ENCODE assay signal across 17 mouse cellular contexts in the genomic region with DNA sequence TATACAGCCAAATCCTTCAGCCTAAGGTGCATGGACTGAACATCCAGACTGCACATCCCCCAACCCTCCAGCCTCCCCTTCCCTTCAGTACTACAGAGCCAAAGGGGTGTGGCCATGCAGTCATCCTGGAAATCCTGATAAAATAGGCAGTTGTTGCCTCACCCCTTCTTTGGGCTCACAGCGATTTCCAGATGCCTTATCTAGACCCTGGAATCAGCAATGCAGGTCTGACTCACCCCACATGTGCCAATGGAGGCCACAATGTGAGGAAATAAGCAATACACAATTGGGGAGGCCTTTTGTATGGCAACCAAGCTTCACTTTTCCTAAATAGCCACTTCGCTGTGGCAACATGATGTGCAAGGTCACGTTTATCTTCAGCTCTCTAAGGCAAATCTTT.
DNase-seq lines count a peak whose midpoint lies in the region; ATAC-seq and TF ChIP-seq lines count a peak whose summit lies in the region.
"Had no signal": no experiment of that assay in that cellular context is flagged by ENCODE, and none has a peak within 500 bp of the region (broad histone marks: within the 10 kb centered on the region; RNA-seq: fewer than 3 reads in every experiment).

No protein-coding gene starts in this region.

- no peak overlapping the region for H3K9ac ChIP-seq in liver, embryonic 11.5 days (ENCODE audit: low read depth, low read length)
- H3K9ac ChIP-seq in lung, embryonic 14.5 days = no peak overlapping the region

- peak; percentile 45 for ATAC-seq in liver, embryonic 11.5 days (replicated peaks; ENCODE audit: low FRiP score)
- no peak for ATAC-seq in lung, embryonic 14.5 days (ENCODE audit: insufficient read depth)
- peak; percentile 48 for ATAC-seq in megakaryocyte progenitor cell, adult 5-6 weeks (replicated peaks; ENCODE audit: poor library complexity)
- no peak for ATAC-seq in megakaryocyte, adult 5-6 weeks (ENCODE audit: poor library complexity, severe bottlenecking)
- ATAC-seq: forebrain, embryonic 16.5 days; hindbrain, postnatal 0 days; midbrain, embryonic 16.5 days had no signal

- no peaks in the 10 kb centered on the region for H3K9me3 ChIP-seq in liver, embryonic 11.5 days (ENCODE audit: control insufficient read depth, low read length)
- no peaks in the 10 kb centered on the region for H3K9me3 ChIP-seq in lung, embryonic 14.5 days (ENCODE audit: low read depth, low read length)

- no peak for DNase-seq in gastrocnemius, adult 2 months
- DNase-seq in gastrocnemius, postnatal 25 days = no peak
- DNase-seq in liver, embryonic 11.5 days (ENCODE audit: low spot score) = no peak
- no peak for DNase-seq in liver
- peak; percentile 25 for DNase-seq in lung, embryonic 14.5 days
- no peak for DNase-seq in spleen, adult 18-20 months
- DNase-seq: B cell, adult 2 months; cerebellum, postnatal 25 days; gastrocnemius, postnatal 10 days; kidney, adult 9 months; right cerebral cortex, postnatal 25 days had no signal

- no peak overlapping the region for H3K4me3 ChIP-seq in gastrocnemius, adult 2 months
- no peak overlapping the region for H3K4me3 ChIP-seq in liver, embryonic 11.5 days (ENCODE audit: low read depth, low read length)
- H3K4me3 ChIP-seq in lung, embryonic 14.5 days (ENCODE audit: low read depth, low read length) = no peak overlapping the region
- H3K4me3 ChIP-seq: erythroblast, embryonic 14.5 days had no signal

- no peaks in the 10 kb centered on the region for H3K36me3 ChIP-seq in liver, embryonic 11.5 days (ENCODE audit: control insufficient read depth, insufficient read depth, low read length)
- no peaks in the 10 kb centered on the region for H3K36me3 ChIP-seq in lung, embryonic 14.5 days (ENCODE audit: insufficient read depth)

- intact Hi-C loops in gastrocnemius, adult 2 months (cut with DNase I) = no loop called here

- H3K27me3 ChIP-seq in liver, embryonic 11.5 days (replicated peaks; ENCODE audit: control insufficient read depth, insufficient read depth, low read length) = no peaks in the 10 kb centered on the region
- no peaks in the 10 kb centered on the region for H3K27me3 ChIP-seq in lung, embryonic 14.5 days (ENCODE audit: insufficient read depth, low read length)

- TF ChIP-seq CTCF in gastrocnemius, adult 2 months (IDR thresholded peaks at IDR 0.05) = no peak
- TF ChIP-seq CTCF in lung, embryonic 14.5 days (IDR thresholded peaks at IDR 0.05; ENCODE audit: low read depth) = no peak

- 57% methylated on average over 3 of the region's 3 CpGs for WGBS in liver, embryonic 11.5 days
- 63% methylated on average over 3 of the region's 3 CpGs for WGBS in lung, embryonic 14.5 days

- H3K4me1 ChIP-seq in liver, embryonic 11.5 days (replicated peaks; ENCODE audit: control insufficient read depth, insufficient read depth, low read length) = peaks cover 2% of the 10 kb centered on the region; the same call in 1 of the 2 replicates
- no peaks in the 10 kb centered on the region for H3K4me1 ChIP-seq in lung, embryonic 14.5 days (ENCODE audit: insufficient read depth)

- 0 out of 2 replicates have a peak overlapping the region, but pooled peaks have one; percentile 8 for H3K27ac ChIP-seq in gastrocnemius, adult 2 months
- H3K27ac ChIP-seq in liver, embryonic 11.5 days (ENCODE audit: low read depth, low read length) = no peak overlapping the region
- no peak overlapping the region for H3K27ac ChIP-seq in lung, embryonic 14.5 days (ENCODE audit: low read depth)
- H3K27ac ChIP-seq: hindbrain, postnatal 0 days had no signal

- H3K4me2 ChIP-seq in liver, embryonic 11.5 days = no peak overlapping the region
- no peak overlapping the region for H3K4me2 ChIP-seq in lung, embryonic 14.5 days

Comparison
In these comparisons a context has a peak if more than half of its experiments do, and no peak if none do; other contexts are left out.
1. ATAC-seq: peak in liver, embryonic 11.5 days (single experiment) and megakaryocyte progenitor cell, adult 5-6 weeks (single experiment); none in lung, embryonic 14.5 days (single experiment) and megakaryocyte, adult 5-6 weeks (single experiment).